Mouse (Mus musculus) layer of hippocampus, adult 2 months (tissue): ENCODE measurements around the gene Krt39. TPM values are rescaled to one million over a fixed set of nuclear protein-coding genes. Genes with fewer than 3 reads are reported as not detected.

Experiments used
- DNase-seq, 2 experiments: peaks; one replicate each; pipeline ENCODE4 v3.0.0; 2022; ENCODE audit warnings: low spot score in 2 of 2
- H3K27ac ChIP-seq: fragments of 200-600 bp; 2 replicates; pipeline ENCODE4 v1.8.1; 2022
- H3K4me3 ChIP-seq: fragments of 200-600 bp; 2 replicates; pipeline ENCODE4 v1.8.1; 2022; ENCODE audit warnings: mild to moderate bottlenecking
- CTCF ChIP-seq: fragments of 200-600 bp; conservative IDR thresholded peaks from 2 replicates; pipeline ENCODE4 v1.8.1; 2022; ENCODE audit warnings: antibody characterized with exemption, mild to moderate bottlenecking, moderate library complexity
- long read RNA-seq, 2 experiments: library from polyadenylated mRNA; stranded (forward); transcript quantifications; one replicate each; pipeline ENCODE4 v2.0.0; 2021; ENCODE audit warnings: borderline mapping rate in 2 of 2
- total RNA-seq, 2 experiments: library from RNA; stranded (reverse); gene quantifications; 2 replicates each; pipeline ENCODE4 v1.2.3; 2021

Krt39 gene
- total RNA-seq = not detected
- long read RNA-seq, experiment 1 = 0 reads
- long read RNA-seq, experiment 2 = 0 reads

DNA sequence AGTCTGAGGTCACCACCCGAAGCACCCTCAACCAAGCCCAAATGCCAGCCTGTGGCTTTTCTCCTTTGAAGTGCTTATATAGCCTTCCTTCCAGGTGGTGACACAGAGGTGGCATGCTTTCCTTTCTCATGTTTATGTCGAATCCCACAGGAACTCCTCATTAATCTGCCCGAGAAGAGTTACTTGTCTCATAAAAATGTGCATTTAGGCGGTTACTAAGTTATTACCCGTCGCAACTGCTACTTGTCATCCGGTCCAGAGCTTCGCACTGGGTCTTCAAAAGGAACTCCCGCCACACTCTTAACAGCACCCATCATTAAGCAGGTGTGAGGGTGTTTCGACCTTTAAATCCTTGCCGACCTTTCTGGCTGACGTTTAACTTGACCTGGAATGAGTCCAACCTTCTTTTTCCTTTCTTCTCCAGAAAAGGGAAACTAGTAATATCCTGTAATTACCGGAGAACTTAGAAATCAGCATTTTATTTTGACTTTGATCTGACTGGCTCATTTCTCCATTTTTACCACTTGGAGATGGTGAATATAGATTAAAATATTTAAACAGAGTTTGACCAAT is at the start of gene Krt39:
Krt39 (minus strand) TSS at position 51 of the 573 bp plus-strand sequence.
- Histone ChIP-seq H3K4me3 (no peak within 1 kb of the TSS), H3K27ac (no peak within 1 kb of the TSS)
- TF ChIP-seq CTCF = no peak
- no peak for DNase-seq

DNA sequence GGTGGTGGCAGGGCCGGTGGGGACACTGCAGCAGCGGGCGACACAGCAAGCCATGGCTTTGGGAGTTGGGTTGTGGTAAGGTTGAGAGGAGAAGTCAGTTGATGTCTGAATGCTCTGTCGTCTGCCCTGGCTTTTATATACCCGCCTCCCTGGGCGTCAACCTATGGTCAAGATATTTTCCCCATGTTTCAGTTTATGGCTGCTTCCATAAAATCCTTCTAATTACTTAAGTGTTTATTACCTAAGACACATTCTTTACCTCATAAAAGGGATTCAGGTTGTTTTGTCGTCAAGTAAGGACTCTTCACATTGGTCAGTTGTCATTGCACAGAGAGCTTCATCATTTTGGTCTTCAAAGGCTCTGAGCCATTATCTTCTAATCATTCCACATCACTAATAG is 45.4 kb upstream of the Krt39 start, which contains the start of gene Krtap3-1:
Krtap3-1 (minus strand) TSS at position 101 of the 400 bp plus-strand sequence.
- no peak for TF ChIP-seq CTCF

DNA sequence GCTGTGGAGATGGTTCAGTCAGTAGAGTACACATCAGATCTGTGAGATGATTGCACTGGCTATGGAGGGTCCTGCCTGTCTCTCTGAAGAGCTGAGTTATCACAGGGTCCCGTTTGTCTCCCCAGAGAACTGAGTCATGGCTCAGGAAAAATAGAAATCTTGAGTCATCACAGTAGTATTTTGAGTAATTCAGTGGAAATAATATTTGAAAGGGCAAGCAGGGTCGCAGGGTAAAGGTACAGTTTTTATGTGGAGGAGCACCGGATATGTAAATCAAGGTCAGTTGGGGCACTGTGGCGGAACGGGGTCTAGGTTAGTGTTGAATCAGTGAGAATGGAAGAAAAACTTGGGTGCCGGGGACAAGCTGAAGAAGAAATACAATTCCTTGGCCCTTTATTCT is 41.4 kb upstream of the Krt39 start:
- DNase-seq = no peak
- no peak for TF ChIP-seq CTCF
- Histone ChIP-seq H3K4me3 (no peak overlapping the region), H3K27ac (no peak overlapping the region)

More for the DNA sequence above, 45.4 kb upstream of the Krt39 start, which contains the start of gene Krtap3-1:
- H3K27ac ChIP-seq = no peak within 1 kb of the TSS
- DNase-seq = no peak
- no peak within 1 kb of the TSS for H3K4me3 ChIP-seq

DNA sequence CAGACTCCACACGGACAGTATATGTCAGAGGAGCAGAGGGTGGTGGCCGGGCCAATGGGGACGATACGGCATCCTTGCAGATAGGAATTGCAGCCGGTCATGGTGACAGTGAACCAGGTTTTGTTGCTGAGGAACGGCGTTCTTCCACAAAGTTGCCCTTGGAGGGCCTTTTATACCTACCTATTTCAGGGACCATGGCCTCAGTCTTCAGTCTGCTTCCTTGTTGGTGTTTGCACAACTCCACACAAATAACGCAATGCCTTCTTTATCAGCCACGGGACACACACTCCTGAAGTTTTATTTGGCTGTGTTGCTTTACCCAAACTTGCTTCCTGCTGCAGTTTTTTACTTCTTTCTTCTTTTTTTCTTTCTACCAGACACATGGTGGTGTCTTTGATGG is 38.2 kb upstream of the Krt39 start, which contains the start of gene Gm11939:
Gm11939 (minus strand) TSS at position 101 of the 400 bp plus-strand sequence.
- H3K27ac ChIP-seq = no peak within 1 kb of the TSS
- no peak for TF ChIP-seq CTCF
- H3K4me3 ChIP-seq = no peak within 1 kb of the TSS
- DNase-seq = no peak

DNA sequence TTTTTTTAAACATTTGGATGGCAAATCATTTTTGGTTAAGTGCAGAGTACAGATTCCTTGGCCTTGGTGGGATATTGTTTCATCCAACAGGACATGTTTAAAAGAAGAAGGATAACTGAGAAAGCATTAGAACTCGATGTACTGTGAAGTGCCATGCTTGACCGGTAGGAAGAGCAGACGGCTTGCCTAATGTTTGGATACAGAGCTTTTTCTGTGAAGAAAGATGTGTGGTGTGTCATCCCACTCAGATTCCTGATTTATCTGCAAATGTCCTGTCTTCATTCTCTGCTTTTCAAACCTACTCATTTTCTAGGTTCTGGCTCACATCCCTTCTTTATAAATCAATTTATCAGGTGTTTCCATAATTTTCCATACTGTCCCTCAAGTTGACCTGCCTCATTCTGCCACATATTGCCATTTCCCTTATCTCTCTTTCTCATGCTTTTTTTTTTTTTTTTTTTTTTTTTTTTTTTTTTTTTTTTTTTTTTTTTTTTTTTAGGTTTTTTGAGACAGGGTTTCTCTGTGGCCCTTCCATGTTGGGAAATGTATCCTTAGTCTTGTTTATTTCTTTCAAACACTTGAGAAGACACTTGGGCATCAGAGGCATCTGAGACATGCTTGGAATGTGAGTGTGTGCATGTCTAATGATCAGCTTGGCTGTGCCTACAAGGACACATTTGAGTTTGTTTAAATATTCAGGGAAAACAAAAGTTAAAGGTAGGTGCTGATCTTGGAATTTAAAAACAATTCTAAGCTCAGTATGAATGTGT is 37.0 kb upstream of the Krt39 start:
- DNase-seq = no peak
- Histone ChIP-seq H3K27ac (no peak overlapping the region), H3K4me3 (no peak overlapping the region)
- TF ChIP-seq CTCF = 0 out of 2 replicates have a peak, but pooled peaks have one; percentile 5

DNA sequence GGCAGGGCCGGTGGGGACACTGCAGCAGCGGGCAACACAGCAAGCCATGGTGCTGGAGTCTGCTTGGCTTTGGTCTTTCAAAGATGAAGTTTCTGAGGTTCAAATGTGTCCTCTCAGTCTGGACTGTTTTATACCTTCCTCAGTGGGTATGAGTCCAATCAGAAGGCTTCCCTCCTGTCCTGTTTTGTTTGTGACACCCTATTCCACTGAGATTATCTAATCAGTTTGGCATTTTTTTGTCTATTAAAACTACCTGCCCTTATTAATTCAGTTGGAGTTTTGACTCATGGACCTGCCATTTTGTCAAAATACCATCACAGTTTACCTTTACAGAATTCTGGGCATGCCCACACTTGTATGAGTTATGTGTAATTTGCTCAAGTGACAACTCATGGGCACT is 35.6 kb upstream of the Krt39 start, which contains the start of gene Krtap3-2:
Krtap3-2 (minus strand) TSS at position 101 of the 400 bp plus-strand sequence.
- no peak for TF ChIP-seq CTCF
- Histone ChIP-seq H3K27ac (no peak within 1 kb of the TSS), H3K4me3 (no peak within 1 kb of the TSS)
- no peak for DNase-seq

DNA sequence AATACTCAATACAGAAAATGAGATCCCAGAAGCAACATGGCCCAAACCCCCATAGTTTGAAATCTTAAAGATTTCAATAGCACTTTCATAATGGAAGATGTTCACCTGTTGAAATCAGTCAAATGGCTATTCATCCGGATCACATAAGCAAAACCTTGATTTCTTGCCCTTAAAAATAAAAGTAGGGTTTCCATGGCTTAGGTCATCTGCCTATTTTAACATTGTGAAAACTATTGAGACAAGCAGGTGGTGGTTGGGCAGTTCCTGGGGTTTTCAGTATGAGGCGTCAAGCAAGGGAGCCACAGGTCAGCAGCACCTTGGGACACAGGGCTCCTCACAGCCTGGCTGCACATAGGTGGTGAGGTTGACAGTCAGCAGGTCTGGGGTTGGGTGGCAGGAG is 35.1 kb upstream of the Krt39 start:
- DNase-seq = no peak
- Histone ChIP-seq H3K27ac (no peak overlapping the region), H3K4me3 (no peak overlapping the region)
- no peak for TF ChIP-seq CTCF

DNA sequence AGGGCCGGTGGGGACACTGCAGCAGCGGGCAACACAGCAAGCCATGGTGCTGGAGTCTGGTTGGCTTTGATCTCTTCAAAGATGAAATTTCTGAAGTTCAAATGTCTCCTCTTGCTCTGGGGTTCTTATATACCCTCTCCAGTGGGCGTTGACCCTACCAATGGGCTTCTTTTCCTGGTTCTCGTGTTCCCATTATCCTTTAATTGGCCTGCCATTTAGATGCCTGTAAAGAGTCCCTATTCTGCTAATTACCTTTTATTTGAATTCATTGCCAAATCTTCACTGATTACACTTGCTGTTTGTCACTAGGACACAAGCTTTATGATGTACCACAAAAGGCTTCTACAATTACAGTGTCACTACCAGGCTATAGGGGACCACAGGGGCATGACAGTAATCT is 29.6 kb upstream of the Krt39 start, which contains the start of gene Krtap3-3:
Krtap3-3 (minus strand) TSS at position 101 of the 400 bp plus-strand sequence.
- Histone ChIP-seq H3K27ac (no peak within 1 kb of the TSS), H3K4me3 (no peak within 1 kb of the TSS)
- DNase-seq = no peak
- TF ChIP-seq CTCF = no peak

DNA sequence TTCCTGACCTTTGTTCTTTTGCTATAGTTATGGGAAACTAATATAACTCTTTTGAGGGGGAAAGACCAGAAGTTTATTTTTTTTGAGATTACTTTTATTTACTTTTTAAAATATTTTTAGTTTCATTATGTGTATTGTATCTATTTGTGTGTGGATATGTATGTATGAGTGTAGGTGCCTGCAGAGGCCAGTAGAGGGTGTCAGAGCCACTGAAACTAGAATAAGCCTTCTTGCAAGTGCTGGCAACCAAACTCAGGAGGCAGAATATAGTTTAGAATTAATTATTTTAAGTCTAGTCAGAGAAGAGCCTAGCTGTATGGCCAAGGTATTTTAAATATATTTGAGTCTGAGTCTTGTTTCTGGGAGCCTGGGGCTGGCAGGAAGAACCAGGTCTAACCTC is 26.8 kb upstream of the Krt39 start:
- TF ChIP-seq CTCF = peak; percentile 31
- H3K27ac ChIP-seq = no peak overlapping the region
- H3K4me3 ChIP-seq = no peak overlapping the region
- DNase-seq = no peak

DNA sequence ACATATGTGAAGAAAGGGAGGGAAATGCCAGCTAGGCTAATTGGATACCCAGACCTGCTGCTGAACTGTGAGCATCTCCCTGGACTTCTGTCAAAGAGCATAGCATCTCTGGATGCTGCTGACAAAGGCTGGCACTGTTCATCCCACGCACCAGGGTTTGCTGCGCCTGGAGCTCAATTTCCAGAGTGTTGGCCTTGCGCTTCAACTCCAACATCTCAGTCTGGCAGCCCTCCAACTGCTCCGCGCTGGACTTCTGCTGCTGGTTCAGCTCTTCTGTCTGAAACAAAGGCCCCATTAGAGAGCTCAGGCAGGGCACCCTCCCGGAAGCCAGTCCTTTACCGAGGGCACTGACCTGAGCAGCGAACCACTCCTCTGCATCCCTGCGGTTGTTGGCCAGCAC is 18.6 kb upstream of the Krt39 start:
- Histone ChIP-seq H3K27ac (no peak overlapping the region), H3K4me3 (no peak overlapping the region)
- TF ChIP-seq CTCF = no peak
- peak; percentile 26 for DNase-seq

DNA sequence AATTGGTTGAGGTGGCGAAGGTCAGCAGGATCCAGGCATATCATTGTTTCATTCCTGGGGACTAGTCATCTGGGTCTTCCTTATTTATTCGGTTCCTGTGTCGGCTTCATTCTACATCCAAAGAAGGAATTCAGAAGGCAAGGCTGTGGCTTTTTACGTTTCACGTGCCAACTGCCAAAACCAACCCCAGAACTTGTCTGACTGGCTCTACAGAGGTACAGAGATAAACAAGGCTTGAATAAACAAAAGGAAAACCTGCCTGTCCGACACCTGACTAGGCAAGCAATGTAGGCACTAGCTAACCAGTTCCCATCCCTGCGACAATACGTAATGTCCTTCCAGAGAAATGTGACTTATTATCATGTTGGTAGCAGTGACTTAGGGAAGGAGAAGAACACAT is 7.0 kb downstream of the Krt39 start:
- no peak for TF ChIP-seq CTCF
- H3K27ac ChIP-seq = no peak overlapping the region
- DNase-seq = no peak
- no peak overlapping the region for H3K4me3 ChIP-seq

DNA sequence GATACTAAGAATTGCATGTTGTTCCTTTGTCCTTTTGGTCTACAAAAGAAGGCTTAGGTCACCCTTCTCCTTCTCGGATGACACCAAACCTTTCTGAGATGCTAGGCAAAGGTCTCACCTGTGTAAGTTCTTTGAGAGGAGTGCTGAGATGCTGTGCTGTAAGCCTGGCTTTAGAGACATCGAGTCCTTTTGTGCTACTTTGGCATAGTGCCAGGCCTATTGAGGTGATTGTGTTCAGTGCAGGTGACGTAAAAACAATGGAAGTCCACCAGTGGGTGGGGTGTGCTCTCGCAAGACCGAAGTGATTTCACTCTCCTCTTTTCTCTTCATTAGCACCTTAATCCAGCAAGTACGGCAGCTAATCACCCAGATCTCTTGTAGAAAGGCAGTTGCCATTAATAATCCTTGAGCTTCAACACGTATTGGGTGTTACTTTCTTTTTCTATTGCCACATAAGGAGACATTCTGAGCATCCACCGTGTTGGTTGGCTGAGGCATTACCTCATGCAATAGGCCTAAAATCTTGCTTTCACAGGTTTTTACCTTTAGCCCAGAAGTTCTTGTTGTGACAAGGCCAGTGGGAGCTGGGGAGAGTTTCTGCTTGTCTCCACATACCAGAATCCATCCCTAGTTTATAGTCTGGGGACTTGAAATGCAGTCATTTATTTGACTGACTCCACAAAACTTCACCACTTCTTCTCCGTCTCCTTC is 20.9 kb downstream of the Krt39 start:
- Histone ChIP-seq H3K4me3 (no peak overlapping the region), H3K27ac (no peak overlapping the region)
- no peak for DNase-seq
- no peak for TF ChIP-seq CTCF

DNA sequence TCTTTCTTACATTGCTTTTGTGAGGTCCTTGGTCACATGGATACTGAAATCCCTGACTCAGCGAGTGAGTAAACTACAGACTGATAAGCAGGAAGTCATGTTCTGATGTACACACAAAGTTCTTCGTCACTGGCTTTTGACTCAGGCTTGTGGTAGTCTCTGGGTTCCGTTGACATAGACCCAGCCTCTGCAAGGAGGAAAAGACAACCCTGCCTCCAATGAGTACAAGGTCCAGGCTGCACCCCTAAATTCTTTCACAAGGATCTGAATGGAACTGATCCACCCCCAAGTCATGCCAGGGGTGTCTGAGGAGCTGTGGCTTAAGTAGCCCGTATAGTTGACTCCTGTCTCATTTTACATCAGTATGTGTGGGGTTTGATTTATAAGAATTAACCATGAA is 24.7 kb downstream of the Krt39 start:
- no peak for DNase-seq
- TF ChIP-seq CTCF = no peak
- no peak overlapping the region for H3K4me3 ChIP-seq

More for the DNA sequence above, 24.7 kb downstream of the Krt39 start:
- H3K27ac ChIP-seq = no peak overlapping the region
